Mouse (Mus musculus) stomach, postnatal 0 days (tissue): Measurements from ENCODE around the gene Ptpn13.

Experiments used
- CTCF ChIP-seq: IDR thresholded peaks from 2 replicates; pipeline ENCODE4 v1.5.1; 2016; ENCODE audit warnings: antibody characterized with exemption, low read depth, mild to moderate bottlenecking, moderate library complexity
- EP300 ChIP-seq: optimal IDR thresholded peaks from 2 replicates; pipeline ENCODE3; 2016; ENCODE audit warnings: antibody characterized with exemption

GRCm38 (mm10) chr5:103442269-103442688 lies 17.3 kb downstream of the Ptpn13 start:
- no peak for TF ChIP-seq CTCF
- no peak for TF ChIP-seq EP300
